Mouse (Mus musculus) intestine, postnatal 0 days (tissue): ENCODE results near the gene Tnfsf4. TPM values are rescaled to one million over a fixed set of nuclear protein-coding genes. Genes with fewer than 3 reads are reported as not detected.

Experiments used
- ATAC-seq: fragments of 200-750 bp; cut with Nextera tagmentation; 2 replicates; pipeline ENCODE4 v1.8.0; 2017; ENCODE audit warnings: mild to moderate bottlenecking, moderate TSS enrichment, moderate library complexity
- H3K27ac ChIP-seq: fragments of 300-500 bp; sonication (generic); 2 replicates; pipeline ENCODE4 v1.5.1; 2014; ENCODE audit warnings: mild to moderate bottlenecking, low read depth, low read length, moderate library complexity
- H3K27me3 ChIP-seq: fragments of 300-500 bp; sonication (generic); replicated peaks from 2 replicates; pipeline ENCODE4 v1.6.1; 2014; ENCODE audit warnings: low read length, mixed read lengths; ENCODE audit not compliant: control insufficient read depth, insufficient read depth
- H3K36me3 ChIP-seq: fragments of 300-500 bp; sonication (generic); 2 replicates; pipeline ENCODE4 v1.6.1; 2014; ENCODE audit warnings: mild to moderate bottlenecking, moderate library complexity; ENCODE audit not compliant: control insufficient read depth, insufficient read depth
- H3K4me1 ChIP-seq: fragments of 300-500 bp; sonication (generic); replicated peaks from 2 replicates; pipeline ENCODE4 v1.6.1; 2014; ENCODE audit warnings: antibody characterized with exemption, low read length, mixed read lengths; ENCODE audit not compliant: control insufficient read depth, insufficient read depth
- H3K4me2 ChIP-seq: fragments of 300-500 bp; sonication (generic); replicated peaks from 2 replicates; pipeline ENCODE4 v1.6.1; 2014; ENCODE audit warnings: low read depth, mild to moderate bottlenecking, moderate library complexity
- H3K4me3 ChIP-seq: fragments of 300-500 bp; sonication (generic); 2 replicates; pipeline ENCODE4 v1.5.1; 2014; ENCODE audit warnings: low read depth, low read length
- H3K9ac ChIP-seq: fragments of 300-500 bp; sonication (generic); 2 replicates; pipeline ENCODE4 v1.6.1; 2014; ENCODE audit warnings: mild to moderate bottlenecking, low read depth, low read length
- H3K9me3 ChIP-seq: fragments of 300-500 bp; sonication (generic); 2 replicates; pipeline ENCODE4 v1.6.1; 2016; ENCODE audit warnings: mixed run types; ENCODE audit not compliant: control insufficient read depth
- CTCF ChIP-seq: sonication (generic); IDR thresholded peaks from 2 replicates; pipeline ENCODE4 v1.5.1; 2016; ENCODE audit warnings: low read depth, mild to moderate bottlenecking, control low read depth, antibody characterized with exemption, moderate library complexity
- WGBS: fragments of 180-500 bp; shearing (Covaris S2); extraction: QIAGEN DNeasy Blood & Tissue Kit; methylation state at CpG from one replicate; pipeline ENCODE4 v1.1.7; 2014; 5-methylcytosine and 5-hydroxymethylcytosine counted together
- polyA plus RNA-seq: library from polyadenylated mRNA; unstranded; fragments of >200 nt; fragmentation: Nextera tagmentation; extraction: Ambion mirVana; gene quantifications from 2 replicates; pipeline ENCODE4 v1.2.1, GENCODE M21; 2015

The Tnfsf4 gene
- polyA plus RNA-seq, 1 experiment from 2014 or later: not detected

GRCm38 (mm10) chr1:161400126-161400525 lies 4.9 kb downstream of the Tnfsf4 start:
- Histone ChIP-seq H3K27ac (no peak overlapping the region), H3K9ac (no peak overlapping the region), H3K4me3 (no peak overlapping the region), H3K4me2 (no peak overlapping the region), H3K36me3 (no peaks in the 10 kb centered on the region), H3K27me3 (0 out of 2 replicates have a peak, but pooled peaks cover 3% of the 10 kb centered on the region), H3K4me1 (no peaks in the 10 kb centered on the region), H3K9me3 (no peaks in the 10 kb centered on the region)
- 27% methylated on average over 6 of the region's 6 CpGs for WGBS
- no peak for ATAC-seq
- TF ChIP-seq CTCF: peak; percentile 83

GRCm38 (mm10) chr1:161403061-161403460 lies 7.9 kb downstream of the Tnfsf4 start:
- H3K27ac ChIP-seq: no peak overlapping the region
- H3K9me3 ChIP-seq: no peaks in the 10 kb centered on the region
- no peak overlapping the region for H3K4me2 ChIP-seq
- H3K27me3 ChIP-seq: no peaks in the 10 kb centered on the region
- no peaks in the 10 kb centered on the region for H3K4me1 ChIP-seq
- H3K4me3 ChIP-seq: no peak overlapping the region
- no peak overlapping the region for H3K9ac ChIP-seq
- no peak for TF ChIP-seq CTCF
- no peaks in the 10 kb centered on the region for H3K36me3 ChIP-seq
- no peak for ATAC-seq
- WGBS: 80% methylated on average over 2 of the region's 2 CpGs

GRCm38 (mm10) chr1:161406480-161406879 lies 11.3 kb downstream of the Tnfsf4 start:
- no peaks in the 10 kb centered on the region for H3K9me3 ChIP-seq
- no peak for TF ChIP-seq CTCF
- H3K36me3 ChIP-seq: no peaks in the 10 kb centered on the region
- 54% methylated on average over 1 of the region's 1 CpGs for WGBS
- no peak overlapping the region for H3K4me3 ChIP-seq
- H3K9ac ChIP-seq: no peak overlapping the region
- H3K27ac ChIP-seq: no peak overlapping the region
- H3K4me1 ChIP-seq: no peaks in the 10 kb centered on the region
- no peak for ATAC-seq
- no peak overlapping the region for H3K4me2 ChIP-seq
- no peaks in the 10 kb centered on the region for H3K27me3 ChIP-seq

- Histone ChIP-seq H3K4me2 (no peak overlapping the region), H3K27me3 (no peaks in the 10 kb centered on the region), H3K27ac (no peak overlapping the region), H3K9me3 (no peaks in the 10 kb centered on the region), H3K4me3 (no peak overlapping the region), H3K36me3 (no peaks in the 10 kb centered on the region), H3K4me1 (no peaks in the 10 kb centered on the region), H3K9ac (no peak overlapping the region)
- ATAC-seq: no peak
- TF ChIP-seq CTCF: no peak
These were observed 24.7 kb downstream of the Tnfsf4 start for GRCm38 (mm10) chr1:161419926-161420325.

- Histone ChIP-seq H3K9me3 (no peaks in the 10 kb centered on the region), H3K4me1 (no peaks in the 10 kb centered on the region), H3K9ac (no peak overlapping the region), H3K4me2 (no peak overlapping the region), H3K27ac (no peak overlapping the region), H3K36me3 (no peaks in the 10 kb centered on the region), H3K4me3 (no peak overlapping the region), H3K27me3 (no peaks in the 10 kb centered on the region)
- 83% methylated on average over 9 of the region's 9 CpGs for WGBS
- TF ChIP-seq CTCF: no peak
- ATAC-seq: no peak
These were observed 25.4 kb downstream of the Tnfsf4 start for GRCm38 (mm10) chr1:161420646-161421045.

- no peaks in the 10 kb centered on the region for H3K27me3 ChIP-seq
- no peak overlapping the region for H3K4me3 ChIP-seq
- no peaks in the 10 kb centered on the region for H3K9me3 ChIP-seq
- no peak for TF ChIP-seq CTCF
- no peak for ATAC-seq
- H3K36me3 ChIP-seq: no peaks in the 10 kb centered on the region
- no peaks in the 10 kb centered on the region for H3K4me1 ChIP-seq
- no peak overlapping the region for H3K27ac ChIP-seq
- H3K4me2 ChIP-seq: no peak overlapping the region
- H3K9ac ChIP-seq: no peak overlapping the region
- WGBS: 67% methylated on average over 4 of the region's 4 CpGs
These were observed 31.3 kb downstream of the Tnfsf4 start for GRCm38 (mm10) chr1:161426277-161427056.

- Histone ChIP-seq H3K27ac (no peak overlapping the region), H3K4me3 (no peak overlapping the region), H3K9me3 (no peaks in the 10 kb centered on the region), H3K4me1 (no peaks in the 10 kb centered on the region), H3K4me2 (no peak overlapping the region), H3K9ac (no peak overlapping the region), H3K36me3 (no peaks in the 10 kb centered on the region), H3K27me3 (no peaks in the 10 kb centered on the region)
- ATAC-seq: no peak
- 82% methylated on average over 1 of the region's 1 CpGs for WGBS
- no peak for TF ChIP-seq CTCF
These were observed 31.8 kb downstream of the Tnfsf4 start for GRCm38 (mm10) chr1:161427057-161427311.
